Mouse (Mus musculus): Measurements from ENCODE around the gene Man1a.

Gene Man1a

GRCm38 (mm10) chr10:54014116-54014758 is 62.2 kb downstream of the Man1a start:
- no peak for DNase-seq (ENCODE audit: low spot score)

- no peak for DNase-seq (ENCODE audit: low spot score)
Observed at GRCm38 (mm10) chr10:54013143-54013791, 63.1 kb downstream of the Man1a start.

- no peak for DNase-seq (ENCODE audit: low spot score)
Observed at GRCm38 (mm10) chr10:54009154-54009553, 67.3 kb downstream of the Man1a start.

- DNase-seq (ENCODE audit: low spot score), result no peak
Observed at GRCm38 (mm10) chr10:54006868-54007267, 69.5 kb downstream of the Man1a start.

DNA sequence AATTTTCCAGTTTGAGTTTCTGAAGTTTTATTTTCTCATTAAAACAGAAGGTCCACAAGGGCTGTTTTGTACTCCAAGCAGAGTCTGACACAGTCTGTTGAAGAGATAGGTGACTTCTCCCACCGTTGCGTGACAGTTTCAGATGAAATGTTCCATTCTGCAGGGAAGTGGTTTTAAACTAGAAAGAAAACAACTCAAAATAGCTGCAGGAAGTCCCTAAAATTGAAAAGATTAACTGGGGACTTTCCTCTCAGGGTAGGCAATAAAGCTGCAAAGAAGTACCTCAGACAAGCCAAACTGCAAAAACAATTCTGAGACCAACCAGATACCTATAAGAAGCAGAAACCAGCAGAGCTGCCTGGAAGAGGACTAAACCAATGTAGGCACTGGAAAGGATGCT is 70.6 kb downstream of the Man1a start:
- DNase-seq (ENCODE audit: low spot score), result no peak

GRCm38 (mm10) chr10:54002936-54003335 is 73.5 kb downstream of the Man1a start:
- no peak for DNase-seq (ENCODE audit: low spot score)

- DNase-seq (ENCODE audit: low spot score), result no peak
Observed at GRCm38 (mm10) chr10:53997301-53997700, 79.1 kb downstream of the Man1a start.

- no peak for DNase-seq (ENCODE audit: low spot score)
Observed at GRCm38 (mm10) chr10:53996216-53996615, 80.2 kb downstream of the Man1a start.

DNA sequence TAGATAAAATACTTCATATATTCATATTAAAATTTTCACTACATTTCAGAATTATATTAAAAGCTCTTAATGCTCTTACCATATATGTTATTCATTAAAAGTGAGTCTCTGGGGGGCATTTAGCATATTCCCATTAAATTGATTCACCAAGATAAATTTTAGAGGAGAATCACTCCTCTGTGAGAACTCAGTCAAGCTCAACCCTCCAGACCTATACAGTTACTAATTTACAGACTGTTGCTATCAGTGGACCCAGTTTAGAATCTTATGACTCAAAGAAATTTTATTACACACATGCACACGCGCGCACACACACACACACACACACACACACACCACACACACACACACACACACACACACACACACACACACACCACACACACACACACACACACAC is 81.8 kb downstream of the Man1a start:
- DNase-seq (ENCODE audit: low spot score), result no peak

DNA sequence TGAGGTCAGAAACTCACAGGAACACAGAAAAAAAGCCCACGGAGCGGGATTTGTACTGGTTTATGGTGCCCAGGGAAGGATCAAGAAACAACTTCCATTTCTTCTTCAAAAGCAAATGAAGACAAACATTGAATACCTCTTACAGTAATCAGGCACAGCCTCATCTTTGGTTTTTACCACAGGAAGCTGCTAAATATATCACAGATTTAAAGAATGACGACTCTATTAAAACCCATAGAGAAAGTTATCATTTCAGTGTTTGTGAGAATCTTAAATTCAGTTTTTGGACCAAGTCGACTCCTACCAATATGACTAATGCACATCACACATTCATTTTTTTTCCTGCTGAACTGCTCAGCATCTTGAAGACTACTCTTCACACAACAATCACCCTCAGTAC is 86.0 kb downstream of the Man1a start:
- DNase-seq (ENCODE audit: low spot score), result no peak

DNA sequence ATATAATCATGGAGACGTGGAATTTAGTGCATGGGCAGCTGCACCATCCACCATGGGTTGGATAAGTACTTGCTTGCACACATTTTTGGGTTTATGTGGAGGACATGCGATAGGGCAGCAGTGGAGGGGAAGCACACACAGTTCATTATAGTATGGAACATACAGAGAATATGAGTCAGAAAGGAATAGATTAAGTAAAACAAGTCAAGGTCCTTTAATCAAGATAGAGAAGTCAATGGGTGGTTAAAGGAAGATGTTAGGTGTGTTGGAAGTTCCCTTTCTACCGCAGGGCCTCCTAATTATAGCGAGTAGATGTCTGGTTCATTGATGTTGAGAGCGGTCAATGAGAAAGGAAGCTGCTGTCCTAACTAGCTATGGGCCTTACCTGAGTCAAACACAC is 91.5 kb downstream of the Man1a start:
- no peak for DNase-seq (ENCODE audit: low spot score)

DNA sequence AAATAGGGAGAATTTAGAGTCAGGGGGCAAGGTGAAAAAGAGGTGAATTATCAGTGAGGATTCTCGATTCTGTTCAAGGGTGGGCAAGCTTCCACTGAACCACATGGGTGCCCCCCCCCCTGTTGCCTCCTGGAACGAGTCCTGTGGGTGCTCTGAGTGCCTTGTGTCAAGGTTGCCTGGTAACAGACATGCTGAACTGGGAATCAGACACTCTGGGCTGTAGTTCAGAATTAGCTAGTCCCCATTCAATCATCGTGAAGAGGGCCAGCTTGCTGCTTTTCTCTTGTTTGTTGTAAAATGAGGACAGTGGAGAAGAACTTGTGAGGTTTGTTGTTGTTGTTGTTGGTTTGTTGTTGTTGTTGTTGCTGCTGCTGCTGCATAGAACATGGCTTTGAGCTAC is 92.3 kb downstream of the Man1a start:
- DNase-seq (ENCODE audit: low spot score), result no peak

GRCm38 (mm10) chr10:53978647-53979046 is 97.8 kb downstream of the Man1a start:
- no peak for DNase-seq (ENCODE audit: low spot score)

DNA sequence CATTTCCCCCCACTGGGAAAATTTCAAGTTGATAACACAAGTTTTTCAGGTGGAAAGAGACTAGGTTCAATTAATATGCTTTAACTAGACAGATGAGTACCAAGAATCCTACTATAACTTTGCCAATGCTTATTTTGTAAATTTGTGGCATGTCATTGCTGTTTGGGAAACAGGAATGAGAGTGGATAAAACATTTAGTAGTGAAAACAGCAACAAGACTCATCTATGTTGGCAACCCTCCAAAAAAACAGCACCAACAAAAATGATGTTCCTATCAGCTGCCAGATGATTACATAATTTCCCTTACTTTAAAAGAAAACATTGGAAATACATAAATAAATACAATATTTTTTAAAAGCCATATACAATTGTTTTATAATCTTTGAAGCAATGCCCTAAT is 102.2 kb downstream of the Man1a start:
- no peak for DNase-seq (ENCODE audit: low spot score)

DNA sequence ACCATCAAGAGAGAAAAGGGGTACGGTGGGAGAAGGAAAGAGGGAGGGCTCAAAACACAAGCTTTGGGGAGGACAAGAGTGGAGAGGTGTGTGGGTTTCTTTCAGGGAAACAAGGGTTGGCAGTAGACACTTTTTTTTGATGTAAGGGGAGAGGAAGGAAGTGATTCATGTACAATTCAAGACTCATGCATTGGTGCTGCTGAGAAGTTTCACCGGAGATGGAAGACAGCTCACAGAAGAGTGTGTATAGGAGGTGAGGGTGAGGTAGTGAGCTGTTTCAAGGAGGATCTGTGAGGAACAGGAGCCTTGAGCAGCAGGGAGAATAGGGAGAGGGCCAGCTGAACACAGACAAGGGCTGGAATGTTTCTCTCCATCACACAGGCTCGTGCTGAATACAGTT is 116.7 kb downstream of the Man1a start:
- no peak for DNase-seq (ENCODE audit: low spot score)

DNA sequence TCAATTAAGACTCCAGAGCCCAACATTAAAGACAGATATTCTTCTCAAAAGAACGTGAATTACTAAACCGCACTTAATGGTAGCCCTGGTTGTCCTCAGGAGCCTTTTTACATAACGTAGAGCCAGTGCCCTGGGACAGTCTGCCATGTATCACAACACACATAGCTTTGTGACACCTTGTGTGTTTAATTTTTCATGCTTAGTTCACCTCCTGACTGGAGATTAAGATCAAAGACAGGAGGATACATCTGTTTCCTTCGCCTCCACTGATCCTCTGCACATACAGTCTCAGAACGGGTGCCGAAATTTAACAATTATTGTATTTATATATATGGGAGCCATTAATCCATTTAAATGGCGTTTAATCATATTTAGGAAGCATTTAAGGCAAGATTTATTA is 134.8 kb downstream of the Man1a start:
- DNase-seq (ENCODE audit: low spot score), result no peak

DNA sequence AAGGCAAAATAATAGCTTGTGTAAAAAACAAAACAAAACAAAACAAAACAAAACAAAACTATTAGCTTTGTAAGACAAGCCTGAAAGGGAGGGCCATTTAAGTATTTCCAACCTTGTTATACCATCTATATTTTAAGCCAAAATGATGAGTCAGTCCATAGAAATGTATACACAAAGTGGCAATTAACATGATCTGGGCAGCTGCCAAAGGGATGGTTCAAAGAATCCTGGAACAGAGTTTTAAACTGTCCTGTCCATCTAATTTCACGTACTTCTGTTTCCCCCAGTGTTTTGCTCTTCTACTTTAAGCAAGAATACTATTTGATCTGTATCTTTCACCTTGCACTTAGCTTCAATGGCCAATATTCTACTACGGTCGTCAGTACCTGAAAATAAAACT is 138.2 kb downstream of the Man1a start:
- DNase-seq (ENCODE audit: low spot score), result no peak

DNA sequence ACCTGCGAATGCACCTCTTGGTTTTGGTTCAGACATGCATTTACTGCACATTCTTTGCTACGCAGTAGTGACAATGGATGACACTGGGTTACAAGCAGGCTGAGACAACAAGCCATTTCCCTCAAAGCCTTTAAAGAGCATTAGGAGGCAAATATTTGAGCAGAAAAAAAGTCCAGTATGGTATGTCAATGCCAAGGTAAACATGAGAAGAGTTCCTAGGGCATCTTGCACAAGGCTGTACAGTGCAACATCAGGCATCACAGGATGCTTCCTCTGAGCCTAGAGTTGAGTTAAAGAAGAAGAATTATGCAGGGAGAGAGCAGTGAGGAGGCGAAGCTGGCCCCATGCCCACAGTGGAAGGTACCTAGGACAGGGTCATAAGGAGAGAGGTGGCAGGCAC is 140.3 kb downstream of the Man1a start:
- DNase-seq (ENCODE audit: low spot score), result no peak

DNA sequence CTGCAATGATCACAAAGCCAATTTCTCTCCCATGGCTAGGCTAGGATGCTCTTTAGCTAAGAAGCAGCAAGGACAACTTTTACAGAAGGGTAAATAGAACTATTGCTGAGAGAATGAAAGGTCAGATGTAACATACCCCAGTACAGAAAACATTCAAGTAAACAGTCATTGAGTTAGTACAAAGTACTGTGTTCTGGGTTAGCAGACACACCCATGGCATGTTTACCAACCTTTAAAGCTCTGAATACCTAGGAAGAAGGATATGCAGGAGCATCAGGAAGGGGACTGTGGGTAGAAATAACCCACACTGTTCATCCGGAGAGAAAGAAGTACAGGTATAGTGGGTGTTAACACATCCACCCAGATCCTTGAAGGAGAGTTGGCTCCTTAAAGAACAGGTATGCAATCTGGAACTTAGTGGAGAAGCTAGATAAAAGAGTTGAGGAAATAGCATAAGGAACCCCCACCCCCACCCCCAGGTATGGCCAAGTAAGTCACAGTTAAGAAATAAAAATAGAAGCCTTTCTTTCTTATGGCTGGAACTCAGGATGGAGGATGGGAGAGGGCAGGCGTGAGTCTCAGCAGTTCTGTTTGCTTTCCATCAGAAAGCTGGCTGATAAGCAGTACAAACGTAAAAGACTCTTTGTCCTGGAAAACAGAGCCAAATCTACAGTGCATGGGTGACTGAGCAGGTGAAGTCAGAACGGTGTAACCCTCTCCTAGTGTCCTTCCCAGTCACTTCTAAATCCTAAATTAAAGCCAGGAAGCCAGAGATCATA is 146.5 kb downstream of the Man1a start:
- no peak for DNase-seq (ENCODE audit: low spot score)

DNA sequence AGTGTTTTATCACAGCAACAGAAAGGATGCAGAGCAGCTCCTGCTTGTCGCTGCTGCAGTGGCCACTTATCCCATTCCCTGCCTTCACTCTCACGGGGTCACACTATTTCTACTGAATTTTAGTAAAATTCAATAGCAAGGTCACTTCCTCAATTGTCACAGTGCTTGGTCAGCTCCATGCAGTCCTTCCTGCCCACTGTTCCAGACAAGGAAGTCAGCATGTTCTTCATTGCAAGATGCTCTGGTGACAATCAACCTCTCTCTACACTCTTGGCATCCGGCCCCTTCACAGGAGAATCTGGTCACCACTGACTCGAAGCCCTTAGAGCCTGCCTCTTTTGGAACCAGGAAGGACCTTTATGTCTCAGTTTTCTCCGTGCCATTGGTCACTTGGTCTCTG is 148.5 kb downstream of the Man1a start:
- DNase-seq (ENCODE audit: low spot score), result no peak

DNA sequence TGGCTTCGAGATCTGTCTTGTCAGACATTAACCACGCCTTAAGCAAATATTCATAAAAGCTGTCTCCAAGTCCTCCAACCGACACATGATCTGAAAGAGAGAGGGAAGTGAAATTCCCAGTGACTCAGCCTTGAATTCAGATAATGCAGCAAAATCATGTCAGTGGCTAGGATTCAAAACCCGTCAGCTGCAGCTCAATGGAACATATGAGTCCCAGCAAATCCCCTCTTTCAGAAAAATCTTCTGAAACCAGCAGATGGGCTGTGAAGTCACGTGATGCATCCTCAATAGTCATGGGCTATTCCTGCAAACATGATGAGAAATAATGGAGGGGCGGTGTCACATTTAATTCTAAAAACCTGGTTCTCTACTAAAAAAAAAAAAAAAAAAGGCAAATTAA is 151.0 kb downstream of the Man1a start:
- DNase-seq (ENCODE audit: low spot score), result no peak

- DNase-seq (ENCODE audit: low spot score), result no peak
Observed at GRCm38 (mm10) chr10:53922236-53922635, 154.2 kb downstream of the Man1a start.

DNA sequence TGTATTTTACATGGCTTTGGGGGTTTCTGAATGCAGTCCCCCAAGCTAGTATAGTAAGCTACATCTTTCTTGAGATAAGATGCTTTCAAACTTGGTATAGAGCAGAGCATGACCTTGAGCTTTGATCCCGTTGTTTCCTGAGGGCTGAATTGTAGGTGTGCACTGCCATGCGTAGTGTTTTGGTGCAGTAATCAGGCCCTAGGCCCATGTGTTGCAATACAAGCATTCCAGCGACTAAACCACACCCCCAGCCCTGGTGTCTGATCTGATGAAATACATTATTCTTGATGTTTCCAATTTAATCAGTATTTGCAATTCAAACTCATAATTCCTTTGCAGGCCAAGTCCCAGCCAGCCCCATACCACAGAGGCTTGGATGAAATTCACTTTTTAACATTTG is 158.9 kb downstream of the Man1a start:
- DNase-seq (ENCODE audit: low spot score), result no peak

Measured in ovary, adult 18-20 months (tissue).